Mouse (Mus musculus): ENCODE results near the gene Rbbp7. TPM values are rescaled to one million over a fixed set of nuclear protein-coding genes. Genes with fewer than 3 reads are reported as not detected.

Gene Rbbp7
- 232 TPM for polyA plus RNA-seq (2014; fragmentation: Illumina TruSeq; extraction: RNeasy Lipid Tissue Mini Kit (QIAGEN cat#74804); ENCODE audit: low replicate concordance)

GRCm38 (mm10) chrX:162760115-162760942 is at the start of gene Rbbp7:
Gene Rbbp7 (plus strand): TSS chrX:162760402.

Other genes starting within 250 kb of the Rbbp7 start
- gene Reps2, start 116.8 kb upstream of the Rbbp7 start, polyA plus RNA-seq (2014; fragmentation: Illumina TruSeq; extraction: RNeasy Lipid Tissue Mini Kit (QIAGEN cat#74804); ENCODE audit: low replicate concordance) = 27.3 TPM
- 110 TPM for gene Txlng, start 69.1 kb downstream of the Rbbp7 start, polyA plus RNA-seq (2014; fragmentation: Illumina TruSeq; extraction: RNeasy Lipid Tissue Mini Kit (QIAGEN cat#74804); ENCODE audit: low replicate concordance)
- gene Syap1, start 128.0 kb downstream of the Rbbp7 start, polyA plus RNA-seq (2014; fragmentation: Illumina TruSeq; extraction: RNeasy Lipid Tissue Mini Kit (QIAGEN cat#74804); ENCODE audit: low replicate concordance) = 269 TPM
- 40.0 TPM for gene Ctps2, start 140.8 kb downstream of the Rbbp7 start, polyA plus RNA-seq (2014; fragmentation: Illumina TruSeq; extraction: RNeasy Lipid Tissue Mini Kit (QIAGEN cat#74804); ENCODE audit: low replicate concordance)
- gene S100g, start 204.2 kb downstream of the Rbbp7 start, polyA plus RNA-seq (2014; fragmentation: Illumina TruSeq; extraction: RNeasy Lipid Tissue Mini Kit (QIAGEN cat#74804); ENCODE audit: low replicate concordance) = 953 TPM

Measured in small intestine, adult 10 weeks (tissue).